Mouse (Mus musculus): ENCODE results near the gene 4930432K21Rik.

DNA sequence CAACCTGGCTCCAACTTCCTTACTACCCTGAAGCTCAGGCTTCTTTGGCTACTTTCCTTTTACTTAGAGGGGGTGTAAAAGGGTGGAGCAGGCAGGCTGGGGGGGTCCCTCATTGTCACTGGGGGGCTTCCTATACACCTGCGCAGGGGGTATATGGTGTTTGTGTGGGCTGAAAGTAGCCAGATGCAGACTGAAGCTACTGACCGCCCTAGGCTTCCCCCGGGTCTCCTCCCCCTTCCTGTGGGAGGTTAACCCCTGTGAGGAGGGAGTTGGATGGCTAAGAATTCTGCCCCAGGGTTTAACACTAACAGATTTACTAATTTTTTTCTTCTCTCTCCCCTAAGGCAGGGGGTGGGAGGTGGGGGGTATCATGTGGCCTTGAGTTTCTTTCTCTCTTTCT, 28.7 kb downstream of the 4930432K21Rik start:
- no peak for TF ChIP-seq POLR2A (IDR thresholded peaks at IDR 0.05; ENCODE audit: insufficient read depth, low read depth, low read length)
- TF ChIP-seq CTCF (IDR thresholded peaks at IDR 0.05), result no peak
- TF ChIP-seq EP300 (IDR thresholded peaks at IDR 0.05; ENCODE audit: insufficient read depth, low read depth, low read length), result no peak
